Mouse (Mus musculus): ENCODE measurements around the gene Bmpr1b. TPM values are rescaled to one million over a fixed set of nuclear protein-coding genes. Genes with fewer than 3 reads are reported as not detected.

The Bmpr1b gene
- polyA plus RNA-seq, 1 experiment from 2014 or later = 1.1 TPM

DNA sequence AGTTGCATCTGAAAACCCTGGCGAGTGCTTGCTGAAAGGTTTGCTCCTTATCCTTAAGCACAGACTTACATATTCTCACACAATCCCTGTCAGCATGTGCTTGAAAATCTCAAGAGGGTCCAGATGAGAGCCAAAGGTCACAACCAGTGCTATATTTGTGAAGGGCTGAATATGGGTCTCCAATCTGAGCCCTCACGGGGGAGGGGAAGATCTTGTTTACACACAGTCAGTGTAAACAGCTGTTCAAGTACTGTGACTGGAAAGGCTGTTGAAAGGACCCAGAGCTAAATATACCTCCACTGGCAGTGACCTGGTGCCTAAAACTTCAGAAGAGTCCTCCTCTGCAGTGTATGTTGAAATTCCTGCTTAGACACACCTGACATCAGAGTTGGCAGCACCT lies 43.7 kb downstream of the Bmpr1b start:
- Histone ChIP-seq H3K4me3 (ENCODE audit: low read depth, low read length) (no peak overlapping the region), H3K4me2 (no peak overlapping the region), H3K9me3 (ENCODE audit: control insufficient read depth, low read length) (no peaks in the 10 kb centered on the region), H3K9ac (ENCODE audit: low read depth, low read length) (no peak overlapping the region), H3K36me3 (ENCODE audit: control insufficient read depth, insufficient read depth, low read length) (no peaks in the 10 kb centered on the region), H3K4me1 (replicated peaks; ENCODE audit: control insufficient read depth, insufficient read depth, low read length) (no peaks in the 10 kb centered on the region), H3K27ac (ENCODE audit: low read depth, low read length) (no peak overlapping the region), H3K27me3 (replicated peaks; ENCODE audit: control insufficient read depth, insufficient read depth, low read length) (no peaks in the 10 kb centered on the region)
- DNase-seq (ENCODE audit: low spot score) = no peak
- peak; percentile 36; the same call in 1 of the 2 replicates for ATAC-seq (replicated peaks; ENCODE audit: low FRiP score)
- 48% methylated on average over 2 of the region's 2 CpGs for WGBS

DNA sequence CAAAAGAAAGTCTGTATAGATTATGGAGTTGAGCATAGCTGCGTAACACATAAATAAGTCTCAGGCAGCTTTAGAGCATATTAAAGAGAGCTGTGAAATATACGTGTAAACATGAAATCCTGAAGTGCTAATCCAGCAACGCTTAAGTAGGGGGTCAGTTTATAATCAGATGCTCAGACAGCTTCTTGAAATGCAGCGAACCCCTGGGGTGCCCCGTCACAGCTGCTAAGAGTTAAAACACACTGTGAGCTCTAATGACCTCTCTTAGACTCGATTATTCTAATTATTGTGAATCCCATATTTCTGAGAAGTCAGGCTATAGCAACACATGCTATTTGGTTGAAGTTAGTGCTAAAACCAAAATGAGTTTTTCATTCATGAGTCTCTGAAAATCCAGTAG lies 45.0 kb downstream of the Bmpr1b start:
- Histone ChIP-seq H3K4me1 (replicated peaks; ENCODE audit: control insufficient read depth, insufficient read depth, low read length) (no peaks in the 10 kb centered on the region), H3K4me3 (ENCODE audit: low read depth, low read length) (no peak overlapping the region), H3K9me3 (ENCODE audit: control insufficient read depth, low read length) (no peaks in the 10 kb centered on the region), H3K27ac (ENCODE audit: low read depth, low read length) (no peak overlapping the region), H3K9ac (ENCODE audit: low read depth, low read length) (no peak overlapping the region), H3K27me3 (replicated peaks; ENCODE audit: control insufficient read depth, insufficient read depth, low read length) (no peaks in the 10 kb centered on the region), H3K36me3 (ENCODE audit: control insufficient read depth, insufficient read depth, low read length) (no peaks in the 10 kb centered on the region), H3K4me2 (no peak overlapping the region)
- DNase-seq (ENCODE audit: low spot score) (no peak), ATAC-seq (replicated peaks; ENCODE audit: low FRiP score) (no peak)
- WGBS = 52% methylated on average over 6 of the region's 6 CpGs

DNA sequence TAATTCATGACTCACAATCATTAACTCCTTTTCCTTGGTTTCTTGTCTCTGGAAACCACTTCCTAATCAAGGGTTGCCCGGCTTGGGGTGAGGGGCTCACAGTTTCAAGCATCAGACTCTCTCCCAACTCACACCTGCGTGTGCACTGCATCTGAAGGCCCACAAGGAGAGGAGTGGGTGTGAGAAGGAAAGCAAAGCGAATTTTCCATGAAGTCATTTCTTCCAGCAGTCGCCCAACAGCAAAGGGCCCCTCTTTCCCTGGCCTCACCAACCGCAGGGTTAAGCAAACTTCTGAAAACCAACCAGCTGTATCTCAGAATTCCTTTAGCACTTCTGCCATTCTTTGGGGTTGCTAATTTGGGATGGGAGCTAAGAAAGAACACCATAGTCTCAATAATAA lies 46.8 kb downstream of the Bmpr1b start:
- Histone ChIP-seq H3K36me3 (ENCODE audit: control insufficient read depth, insufficient read depth, low read length) (no peaks in the 10 kb centered on the region), H3K4me3 (ENCODE audit: low read depth, low read length) (no peak overlapping the region), H3K27me3 (replicated peaks; ENCODE audit: control insufficient read depth, insufficient read depth, low read length) (no peaks in the 10 kb centered on the region), H3K9ac (ENCODE audit: low read depth, low read length) (no peak overlapping the region), H3K9me3 (ENCODE audit: control insufficient read depth, low read length) (no peaks in the 10 kb centered on the region), H3K27ac (ENCODE audit: low read depth, low read length) (no peak overlapping the region), H3K4me2 (no peak overlapping the region), H3K4me1 (replicated peaks; ENCODE audit: control insufficient read depth, insufficient read depth, low read length) (no peaks in the 10 kb centered on the region)
- 78% methylated on average over 5 of the region's 5 CpGs for WGBS
- DNase-seq (ENCODE audit: low spot score) (no peak), ATAC-seq (replicated peaks; ENCODE audit: low FRiP score) (no peak)

- no peak overlapping the region for H3K27ac ChIP-seq (ENCODE audit: low read depth, low read length)
- no peaks in the 10 kb centered on the region for H3K4me1 ChIP-seq (replicated peaks; ENCODE audit: control insufficient read depth, insufficient read depth, low read length)
- H3K27me3 ChIP-seq (replicated peaks; ENCODE audit: control insufficient read depth, insufficient read depth, low read length) = no peaks in the 10 kb centered on the region
- H3K9me3 ChIP-seq (ENCODE audit: control insufficient read depth, low read length) = no peaks in the 10 kb centered on the region
- H3K4me2 ChIP-seq = no peak overlapping the region
- H3K4me3 ChIP-seq (ENCODE audit: low read depth, low read length) = no peak overlapping the region
- 74% methylated on average over 3 of the region's 3 CpGs for WGBS
- ATAC-seq (replicated peaks; ENCODE audit: low FRiP score) (no peak), DNase-seq (ENCODE audit: low spot score) (no peak)
- no peak overlapping the region for H3K9ac ChIP-seq (ENCODE audit: low read depth, low read length)
- H3K36me3 ChIP-seq (ENCODE audit: control insufficient read depth, insufficient read depth, low read length) = no peaks in the 10 kb centered on the region
These were observed 48.4 kb downstream of the Bmpr1b start for GRCm38 (mm10) chr3:142120795-142121194.

- no peak overlapping the region for H3K9ac ChIP-seq (ENCODE audit: low read depth, low read length)
- ATAC-seq (replicated peaks; ENCODE audit: low FRiP score) (no peak), DNase-seq (ENCODE audit: low spot score) (no peak)
- H3K4me1 ChIP-seq (replicated peaks; ENCODE audit: control insufficient read depth, insufficient read depth, low read length) = no peaks in the 10 kb centered on the region
- WGBS = 63% methylated on average over 6 of the region's 6 CpGs
- H3K27me3 ChIP-seq (replicated peaks; ENCODE audit: control insufficient read depth, insufficient read depth, low read length) = no peaks in the 10 kb centered on the region
- H3K27ac ChIP-seq (ENCODE audit: low read depth, low read length) = no peak overlapping the region
- no peak overlapping the region for H3K4me3 ChIP-seq (ENCODE audit: low read depth, low read length)
- no peaks in the 10 kb centered on the region for H3K36me3 ChIP-seq (ENCODE audit: control insufficient read depth, insufficient read depth, low read length)
- H3K9me3 ChIP-seq (ENCODE audit: control insufficient read depth, low read length) = no peaks in the 10 kb centered on the region
- no peak overlapping the region for H3K4me2 ChIP-seq
These were observed 54.4 kb downstream of the Bmpr1b start for GRCm38 (mm10) chr3:142114762-142115316.

- Histone ChIP-seq H3K9ac (ENCODE audit: low read depth, low read length) (no peak overlapping the region), H3K27me3 (replicated peaks; ENCODE audit: control insufficient read depth, insufficient read depth, low read length) (no peaks in the 10 kb centered on the region), H3K4me1 (replicated peaks; ENCODE audit: control insufficient read depth, insufficient read depth, low read length) (no peaks in the 10 kb centered on the region), H3K36me3 (ENCODE audit: control insufficient read depth, insufficient read depth, low read length) (no peaks in the 10 kb centered on the region), H3K9me3 (ENCODE audit: control insufficient read depth, low read length) (no peaks in the 10 kb centered on the region), H3K4me3 (ENCODE audit: low read depth, low read length) (no peak overlapping the region), H3K4me2 (no peak overlapping the region), H3K27ac (ENCODE audit: low read depth, low read length) (no peak overlapping the region)
- no peak for DNase-seq (ENCODE audit: low spot score)
- ATAC-seq (replicated peaks; ENCODE audit: low FRiP score) = no peak
- 80% methylated on average over 3 of the region's 3 CpGs for WGBS
These were observed 55.0 kb downstream of the Bmpr1b start for GRCm38 (mm10) chr3:142114190-142114589.

- 75% methylated on average over 4 of the region's 4 CpGs for WGBS
- H3K36me3 ChIP-seq (ENCODE audit: control insufficient read depth, insufficient read depth, low read length) = no peaks in the 10 kb centered on the region
- no peak overlapping the region for H3K4me3 ChIP-seq (ENCODE audit: low read depth, low read length)
- no peak overlapping the region for H3K27ac ChIP-seq (ENCODE audit: low read depth, low read length)
- H3K27me3 ChIP-seq (replicated peaks; ENCODE audit: control insufficient read depth, insufficient read depth, low read length) = no peaks in the 10 kb centered on the region
- H3K9me3 ChIP-seq (ENCODE audit: control insufficient read depth, low read length) = no peaks in the 10 kb centered on the region
- no peak for ATAC-seq (replicated peaks; ENCODE audit: low FRiP score)
- H3K4me2 ChIP-seq = no peak overlapping the region
- DNase-seq (ENCODE audit: low spot score) = no peak
- no peak overlapping the region for H3K9ac ChIP-seq (ENCODE audit: low read depth, low read length)
- H3K4me1 ChIP-seq (replicated peaks; ENCODE audit: control insufficient read depth, insufficient read depth, low read length) = no peaks in the 10 kb centered on the region
These were observed 56.0 kb downstream of the Bmpr1b start for GRCm38 (mm10) chr3:142113208-142113607.

- ATAC-seq (replicated peaks; ENCODE audit: low FRiP score) = no peak
- Histone ChIP-seq H3K4me2 (no peak overlapping the region), H3K9me3 (ENCODE audit: control insufficient read depth, low read length) (no peaks in the 10 kb centered on the region)
These were observed 63.0 kb downstream of the Bmpr1b start for GRCm38 (mm10) chr3:142106227-142106626.

DNA sequence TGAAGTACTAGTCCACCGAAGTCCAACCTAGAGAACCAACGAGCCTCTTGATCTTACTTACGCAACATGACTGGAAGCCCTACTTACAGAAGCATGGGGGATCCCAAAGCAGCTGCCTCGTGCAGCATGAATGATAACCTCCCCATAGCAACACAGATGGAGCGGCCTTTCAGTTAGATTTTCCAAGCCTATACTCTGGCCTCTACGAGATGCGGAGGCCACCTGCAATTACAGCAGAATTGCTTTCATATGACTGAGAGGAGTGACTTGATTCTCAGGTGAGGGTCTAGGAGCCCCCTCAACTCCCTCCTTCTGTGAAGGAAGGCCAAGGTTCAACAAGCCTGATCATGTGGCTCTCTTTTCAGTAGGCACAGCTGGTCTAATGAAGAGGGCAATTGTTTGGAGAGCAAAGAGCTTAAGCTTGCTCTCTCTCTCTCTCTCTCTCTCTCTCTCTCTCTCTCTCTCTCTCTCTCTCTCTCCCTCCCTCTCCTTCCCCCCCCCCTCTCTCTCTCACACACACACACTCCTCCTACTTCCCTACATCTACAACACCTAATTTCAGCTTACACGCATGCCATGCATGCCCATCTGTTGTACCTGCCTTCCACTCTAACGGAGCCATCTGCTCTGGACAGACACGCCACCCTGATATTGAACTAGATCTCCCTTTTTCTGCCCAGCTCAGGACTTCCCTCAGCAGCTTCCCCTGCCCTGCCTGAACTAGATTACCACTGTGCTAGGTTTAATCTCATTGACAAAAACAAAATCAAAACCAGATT lies 65.0 kb downstream of the Bmpr1b start:
- Histone ChIP-seq H3K4me3 (ENCODE audit: low read depth, low read length) (no peak overlapping the region), H3K9me3 (ENCODE audit: control insufficient read depth, low read length) (no peaks in the 10 kb centered on the region), H3K9ac (ENCODE audit: low read depth, low read length) (no peak overlapping the region), H3K4me2 (no peak overlapping the region), H3K4me1 (replicated peaks; ENCODE audit: control insufficient read depth, insufficient read depth, low read length) (no peaks in the 10 kb centered on the region), H3K27me3 (replicated peaks; ENCODE audit: control insufficient read depth, insufficient read depth, low read length) (no peaks in the 10 kb centered on the region), H3K27ac (ENCODE audit: low read depth, low read length) (no peak overlapping the region), H3K36me3 (ENCODE audit: control insufficient read depth, insufficient read depth, low read length) (no peaks in the 10 kb centered on the region)
- no peak for DNase-seq (ENCODE audit: low spot score)
- ATAC-seq (replicated peaks; ENCODE audit: low FRiP score) = no peak
- WGBS = 85% methylated on average over 10 of the region's 10 CpGs

More at GRCm38 (mm10) chr3:142106227-142106626, 63.0 kb downstream of the Bmpr1b start:
- H3K36me3 ChIP-seq (ENCODE audit: control insufficient read depth, insufficient read depth, low read length) = no peaks in the 10 kb centered on the region
- no peaks in the 10 kb centered on the region for H3K4me1 ChIP-seq (replicated peaks; ENCODE audit: control insufficient read depth, insufficient read depth, low read length)
- DNase-seq (ENCODE audit: low spot score) = no peak
- H3K9ac ChIP-seq (ENCODE audit: low read depth, low read length) = no peak overlapping the region
- no peak overlapping the region for H3K27ac ChIP-seq (ENCODE audit: low read depth, low read length)
- H3K4me3 ChIP-seq (ENCODE audit: low read depth, low read length) = no peak overlapping the region
- 78% methylated on average over 6 of the region's 6 CpGs for WGBS
- H3K27me3 ChIP-seq (replicated peaks; ENCODE audit: control insufficient read depth, insufficient read depth, low read length) = no peaks in the 10 kb centered on the region

Measured in liver, embryonic 11.5 days (tissue).